Mouse (Mus musculus): ENCODE results near the gene Odf3.

The Odf3 gene

DNA sequence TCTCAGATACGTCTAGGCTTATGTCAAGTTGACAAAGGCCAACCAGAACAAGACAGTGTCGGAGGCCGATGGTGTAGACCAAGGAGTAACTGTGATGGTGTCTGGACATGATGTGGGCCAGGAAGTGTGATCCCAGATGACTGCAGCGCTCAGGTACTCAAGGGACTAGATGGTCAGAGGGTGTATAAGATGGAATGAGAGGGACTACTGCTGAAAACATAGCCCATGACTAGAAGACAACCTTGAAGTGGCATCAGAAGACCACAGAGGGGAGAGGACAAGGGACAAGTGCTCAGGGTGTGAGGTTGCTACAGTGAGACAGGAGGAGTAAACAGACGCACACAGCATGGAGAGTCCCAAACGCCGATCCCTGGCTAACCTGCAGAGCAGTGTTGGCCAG lies 3.8 kb upstream of the Odf3 start:
- in situ Hi-C loops (cut with MboI; ENCODE audit: low sequenced_read_pairs): loop anchor here (5.0 kb wide), 2 partner anchors 58 to 208 kb away; partner anchors contain the start of gene Cox8b

DNA sequence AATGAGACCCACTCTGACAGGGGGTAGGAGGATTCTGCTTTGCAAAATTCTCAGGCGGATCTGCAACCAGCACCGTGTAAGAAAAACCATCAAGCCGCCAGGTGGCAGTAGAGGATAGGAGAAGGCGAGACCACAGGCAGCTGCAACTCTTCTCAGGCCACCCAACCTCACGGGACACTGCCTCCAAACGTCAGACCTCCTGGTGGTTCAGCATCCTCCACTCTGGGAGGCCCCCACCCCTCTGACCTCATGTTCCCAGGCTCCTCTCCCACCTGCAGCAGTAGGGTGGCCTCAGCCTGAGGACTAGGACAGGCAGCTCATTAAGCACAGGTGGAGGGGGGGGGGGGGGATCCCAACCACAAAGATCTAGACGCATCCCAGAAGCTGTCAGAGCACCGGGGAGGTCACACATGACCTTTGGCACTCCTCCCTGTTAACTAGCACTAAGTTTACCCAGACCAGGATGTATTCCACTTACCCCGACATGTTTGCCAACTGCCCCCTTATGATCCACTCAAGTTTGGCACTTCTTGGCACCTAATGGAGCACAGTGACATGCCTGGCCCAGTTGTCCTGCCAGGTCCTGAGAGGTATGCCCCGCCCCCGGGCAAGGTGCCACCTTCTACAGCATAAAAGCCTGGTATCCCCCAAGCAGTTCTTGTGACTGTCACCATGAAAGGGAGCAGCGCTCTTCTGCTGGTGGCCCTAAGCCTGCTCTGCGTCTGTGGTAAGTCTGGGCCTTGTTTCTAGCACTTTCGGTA lies 2.5 kb upstream of the Odf3 start, which contains the start of gene Scgb1c1:
Scgb1c1 (plus strand) TSS at position 643 of the 761 bp plus-strand sequence.
- in situ Hi-C loops (cut with MboI; ENCODE audit: low sequenced_read_pairs): loop anchor here (5.0 kb wide), 2 partner anchors 57 to 207 kb away; partner anchors contain the start of gene Cox8b

DNA sequence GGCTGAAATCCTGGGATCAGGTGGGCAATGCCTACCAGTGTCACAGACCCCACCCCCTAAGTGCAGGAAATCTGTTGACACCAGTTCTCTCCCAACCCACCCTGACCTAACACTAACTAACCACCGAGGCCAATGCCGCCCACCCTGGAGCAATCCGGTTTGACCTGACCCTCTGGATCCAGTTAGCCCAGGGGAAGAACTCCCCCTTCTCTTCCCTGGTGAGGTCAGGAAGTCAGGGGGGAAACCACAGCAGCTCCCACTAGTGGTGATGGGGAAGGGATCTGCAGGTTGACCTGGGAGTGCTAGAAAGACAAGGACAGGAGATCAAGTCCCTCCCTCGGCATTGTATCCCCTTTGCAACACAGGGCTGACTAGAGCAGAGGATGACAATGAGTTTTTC lies 1.9 kb upstream of the Odf3 start:
- in situ Hi-C loops (cut with MboI; ENCODE audit: low sequenced_read_pairs): no loop called here

DNA sequence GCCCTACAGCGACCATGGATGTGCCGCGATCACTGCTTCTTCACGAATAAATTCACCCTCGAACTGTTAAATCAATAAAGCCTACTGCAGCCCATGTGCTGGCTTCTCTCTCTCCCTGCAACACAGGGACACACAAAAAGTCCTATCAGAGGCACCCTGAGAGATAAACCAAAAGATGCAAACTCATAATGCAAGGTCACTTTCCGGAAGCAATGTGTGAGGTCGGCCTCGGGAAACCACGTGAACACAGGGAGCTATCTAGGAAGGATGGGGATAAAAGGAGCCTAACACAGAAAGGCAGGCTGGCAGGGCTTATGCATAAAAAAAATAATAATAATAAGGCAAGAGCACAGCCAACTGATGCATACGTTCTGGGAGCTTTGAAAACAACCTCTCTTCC lies 929 bp upstream of the Odf3 start:
- in situ Hi-C loops (cut with MboI; ENCODE audit: low sequenced_read_pairs): no loop called here

DNA sequence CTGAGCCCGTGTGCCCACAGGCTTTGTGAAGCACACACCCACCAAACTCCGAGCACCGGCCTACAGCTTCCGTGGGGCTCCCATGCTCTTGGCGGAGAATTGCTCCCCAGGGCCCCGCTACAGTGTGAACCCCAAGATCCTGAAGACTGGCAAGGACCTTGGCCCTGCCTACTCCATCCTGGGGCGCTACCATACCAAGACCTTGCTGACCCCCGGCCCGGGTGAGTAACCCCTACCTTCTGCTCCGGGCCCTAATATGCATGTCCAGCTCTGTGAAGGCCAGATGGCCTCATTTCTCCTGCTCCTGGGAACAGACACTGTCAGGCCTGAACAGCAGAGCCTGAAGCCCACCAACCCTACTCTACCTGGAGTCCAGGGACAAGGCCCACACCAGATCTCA lies 986 bp downstream of the Odf3 start:
- in situ Hi-C loops (cut with MboI; ENCODE audit: low sequenced_read_pairs): no loop called here

DNA sequence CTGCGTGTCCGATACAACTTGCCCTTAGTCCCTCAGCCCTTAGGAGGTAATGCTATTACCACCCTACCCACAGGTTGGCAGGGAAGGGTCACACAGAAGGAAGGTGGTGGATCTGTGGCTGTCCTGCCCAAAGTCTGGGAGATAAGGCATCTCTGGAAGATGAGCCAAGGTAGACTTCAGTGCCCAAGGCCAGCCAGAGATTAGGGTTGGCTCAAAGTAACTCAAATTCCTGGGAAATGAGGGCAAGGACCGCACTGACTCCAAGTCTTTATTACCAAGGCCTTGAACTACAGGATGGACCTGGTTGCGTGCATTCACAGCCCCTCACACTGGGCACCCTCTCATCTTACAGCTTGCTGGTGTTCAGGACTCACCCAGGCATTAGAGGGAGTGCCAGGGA lies 4.3 kb downstream of the Odf3 start:
- in situ Hi-C loops (cut with MboI; ENCODE audit: low sequenced_read_pairs): no loop called here

DNA sequence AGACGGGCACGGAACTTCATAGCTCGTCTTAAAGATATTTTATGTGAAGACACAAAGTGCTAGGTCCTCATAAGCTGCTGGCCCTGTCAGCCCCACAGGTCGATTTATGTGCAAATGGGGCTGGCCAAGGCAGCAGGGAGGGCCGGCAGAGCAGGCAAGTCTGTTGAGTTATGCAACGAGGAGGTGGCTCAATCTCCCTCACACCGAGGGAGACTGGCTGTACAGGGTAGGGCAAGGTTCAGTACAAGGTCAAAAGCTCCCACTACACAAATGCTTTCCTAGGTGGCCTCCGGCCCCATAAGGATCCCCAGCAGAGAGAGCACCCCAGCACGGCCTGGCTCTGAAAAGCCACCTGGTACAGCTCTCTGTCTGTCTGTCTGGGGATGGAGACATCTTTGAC lies 5.8 kb downstream of the Odf3 start:
- in situ Hi-C loops (cut with MboI; ENCODE audit: low sequenced_read_pairs): no loop called here

DNA sequence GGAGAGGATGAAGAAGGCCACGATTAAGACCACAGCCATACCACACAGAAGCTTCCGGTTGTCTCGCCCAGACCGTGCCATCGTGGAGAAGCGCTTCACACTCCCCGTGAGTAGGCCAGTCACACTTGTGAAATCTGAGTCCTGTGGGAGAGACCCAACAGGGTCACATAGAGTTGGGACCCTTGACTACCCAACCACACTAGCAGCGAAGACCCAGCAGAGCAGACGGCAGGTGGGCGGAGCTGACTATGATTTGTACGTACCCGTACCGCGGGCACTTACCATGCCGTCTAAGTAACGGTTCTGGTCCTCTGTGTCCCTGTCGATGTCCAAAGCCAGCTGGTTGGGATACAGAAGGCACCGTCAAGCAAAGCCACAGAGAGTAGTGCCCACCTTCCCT lies 6.9 kb downstream of the Odf3 start:
- in situ Hi-C loops (cut with MboI; ENCODE audit: low sequenced_read_pairs): no loop called here

DNA sequence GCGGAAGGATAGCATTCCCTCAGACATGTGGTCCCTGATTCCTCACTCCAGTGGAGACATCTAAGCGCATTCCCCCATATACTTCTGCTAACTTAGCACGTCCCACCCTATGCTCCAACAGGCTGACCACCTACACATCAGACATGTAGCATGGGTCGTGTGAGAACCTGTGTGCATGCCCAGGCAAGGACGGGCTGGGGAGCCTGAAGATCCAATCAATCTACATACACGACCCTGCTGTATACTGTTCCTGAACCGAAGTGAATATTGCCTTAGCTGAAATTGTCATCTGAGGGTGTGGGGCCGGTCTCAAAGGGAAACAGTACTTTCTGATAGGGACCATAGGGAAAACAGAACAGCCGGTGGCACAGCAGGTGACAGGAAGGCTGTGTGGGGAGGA lies 7.6 kb downstream of the Odf3 start:
- in situ Hi-C loops (cut with MboI; ENCODE audit: low sequenced_read_pairs): no loop called here

DNA sequence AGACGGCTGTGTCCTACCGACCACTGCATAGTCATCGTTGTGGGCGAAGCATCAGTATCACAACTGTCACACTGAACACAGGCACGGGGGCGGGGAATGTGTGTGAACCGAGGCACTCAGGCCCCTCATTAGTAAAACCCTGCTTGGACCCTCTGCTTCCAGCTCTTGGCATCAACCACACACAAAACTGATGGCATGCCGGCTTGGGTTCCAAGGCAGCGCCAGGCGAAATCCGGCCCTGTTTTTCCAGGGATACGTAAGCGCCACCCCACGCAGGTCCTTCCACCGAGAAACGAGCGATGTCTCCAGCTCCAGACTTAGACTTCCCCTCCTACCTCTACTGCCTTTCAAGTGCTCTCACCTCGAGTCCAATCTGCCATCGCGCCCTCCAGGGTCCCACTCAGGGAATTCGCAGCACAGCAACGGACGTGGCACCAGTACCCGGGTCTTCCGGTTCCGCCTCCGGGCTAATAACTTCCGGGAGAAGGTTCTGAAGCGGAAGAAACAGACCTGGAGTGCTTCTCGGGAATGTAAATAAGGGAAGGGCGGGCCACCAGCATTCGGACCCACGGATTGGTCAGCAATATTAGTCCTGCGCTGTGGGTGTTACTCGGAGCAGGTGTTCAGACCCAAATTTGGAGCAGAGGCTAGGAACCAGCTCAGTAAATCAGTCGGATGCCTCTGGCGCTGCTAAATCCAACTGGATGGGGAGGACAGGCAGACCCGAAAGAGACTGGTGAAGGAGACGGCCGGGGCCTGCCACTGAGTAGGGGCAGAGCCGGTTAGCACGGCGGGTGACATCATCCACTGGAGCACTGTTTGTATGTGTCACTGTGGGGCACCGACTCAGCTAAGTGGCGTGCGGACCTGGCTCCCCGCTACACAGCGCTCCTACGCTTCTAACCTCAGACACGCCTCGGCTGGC lies 8.5 kb downstream of the Odf3 start, which contains the start of gene Gm45785:
Gm45785 (minus strand) TSS at position 472 of the 925 bp plus-strand sequence.
- in situ Hi-C loops (cut with MboI; ENCODE audit: low sequenced_read_pairs): no loop called here

DNA sequence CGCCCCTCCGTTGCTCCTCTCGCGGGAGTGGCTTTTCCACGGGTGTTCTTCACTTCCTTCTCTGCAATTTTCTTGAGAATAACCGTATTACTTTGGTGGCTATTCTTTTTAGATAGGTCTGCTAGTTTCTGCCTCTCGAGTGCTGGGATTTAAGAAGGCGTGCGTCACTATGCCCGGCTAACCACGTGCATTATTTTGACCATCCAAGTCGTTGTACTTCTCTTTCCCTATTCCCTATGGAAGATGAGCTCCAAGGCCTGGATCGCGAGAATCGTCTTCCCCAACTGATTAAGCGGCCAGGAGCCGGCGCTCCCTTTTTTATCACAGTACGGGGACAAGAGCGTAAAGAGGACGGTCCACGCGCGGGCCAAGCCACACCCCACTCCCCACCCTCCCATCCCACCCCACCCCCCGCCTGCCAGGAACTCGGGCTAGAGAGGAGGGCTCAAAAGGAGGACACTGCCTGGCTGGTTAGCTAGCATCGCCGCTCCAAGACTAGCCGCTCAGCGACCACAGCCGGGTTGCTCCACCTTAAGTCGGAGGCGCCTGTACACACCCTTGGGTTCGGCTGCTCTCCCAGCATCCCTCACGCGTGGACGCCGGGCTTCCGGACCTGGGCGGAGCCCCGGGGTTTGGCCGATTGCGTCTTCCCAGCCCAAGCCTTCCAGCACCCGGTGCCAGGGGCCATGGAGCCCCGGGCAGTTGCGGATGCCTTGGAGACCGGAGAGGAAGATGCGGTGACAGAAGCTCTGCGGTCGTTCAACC lies 9.4 kb downstream of the Odf3 start, which contains the start of gene Ric8a:
Ric8a (plus strand) TSS at position 173 of the 765 bp plus-strand sequence.
- in situ Hi-C loops (cut with MboI; ENCODE audit: low sequenced_read_pairs): no loop called here

DNA sequence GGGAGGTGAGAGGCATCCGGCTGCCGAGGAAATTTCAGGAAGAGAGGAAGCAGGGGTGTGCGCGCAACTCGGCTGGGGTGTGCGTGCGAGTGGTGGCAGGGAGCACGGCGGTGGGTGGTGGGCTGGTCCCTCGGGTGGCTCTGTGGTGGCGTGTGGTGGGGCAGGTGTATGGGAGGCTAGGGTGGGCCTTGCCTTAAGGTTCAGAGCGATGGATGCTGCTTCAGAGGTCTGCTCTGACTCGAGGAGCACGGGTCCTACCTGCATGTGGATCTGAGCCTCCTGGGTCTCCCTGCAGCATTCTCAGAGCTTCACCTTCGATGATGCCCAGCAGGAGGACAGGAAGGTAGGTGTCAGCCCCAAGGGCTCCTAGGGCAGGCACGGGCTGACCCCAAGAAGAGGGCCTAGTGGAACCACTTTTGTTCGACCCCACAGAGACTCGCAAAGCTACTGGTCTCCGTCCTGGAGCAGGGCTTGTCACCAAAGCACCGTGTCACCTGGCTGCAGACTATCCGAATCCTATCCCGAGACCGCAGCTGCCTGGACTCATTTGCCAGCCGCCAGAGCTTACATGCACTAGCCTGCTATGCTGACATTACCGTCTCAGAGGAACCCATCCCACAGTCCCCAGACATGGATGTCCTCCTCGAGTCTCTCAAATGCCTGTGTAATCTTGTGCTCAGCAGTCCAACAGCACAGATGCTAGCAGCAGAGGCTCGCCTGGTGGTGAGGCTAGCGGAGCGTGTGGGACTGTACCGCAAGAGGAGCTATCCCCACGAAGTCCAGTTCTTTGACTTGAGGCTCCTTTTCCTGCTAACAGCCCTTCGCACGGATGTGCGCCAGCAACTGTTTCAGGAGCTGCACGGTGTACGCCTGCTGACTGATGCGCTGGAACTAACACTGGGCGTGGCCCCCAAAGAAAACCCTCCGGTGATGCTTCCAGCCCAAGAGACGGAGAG lies 10.2 kb downstream of the Odf3 start, which contains the start of gene Bet1l:
Bet1l (minus strand) TSS at position 28 of the 956 bp plus-strand sequence.
- in situ Hi-C loops (cut with MboI; ENCODE audit: low sequenced_read_pairs): no loop called here

DNA sequence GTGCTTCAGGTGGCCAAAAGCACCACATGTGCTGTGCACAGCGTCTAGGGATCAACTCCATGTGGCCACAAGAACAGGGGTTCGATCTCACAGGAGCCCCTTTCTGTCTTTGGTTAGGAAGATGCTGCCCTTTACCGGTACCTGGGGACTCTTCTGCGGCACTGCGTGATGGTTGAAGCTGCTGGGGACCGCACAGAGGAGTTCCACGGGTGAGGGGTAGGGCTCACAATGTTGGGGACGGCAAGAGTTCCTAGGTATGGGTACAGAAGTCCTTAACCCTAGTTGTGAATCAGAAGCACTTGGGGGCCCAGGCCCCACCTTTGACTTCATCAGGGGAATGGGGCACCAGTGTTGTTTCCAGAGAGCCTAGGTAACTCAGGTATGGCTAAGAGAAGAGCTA lies 11.1 kb downstream of the Odf3 start:
- in situ Hi-C loops (cut with MboI; ENCODE audit: low sequenced_read_pairs): no loop called here

DNA sequence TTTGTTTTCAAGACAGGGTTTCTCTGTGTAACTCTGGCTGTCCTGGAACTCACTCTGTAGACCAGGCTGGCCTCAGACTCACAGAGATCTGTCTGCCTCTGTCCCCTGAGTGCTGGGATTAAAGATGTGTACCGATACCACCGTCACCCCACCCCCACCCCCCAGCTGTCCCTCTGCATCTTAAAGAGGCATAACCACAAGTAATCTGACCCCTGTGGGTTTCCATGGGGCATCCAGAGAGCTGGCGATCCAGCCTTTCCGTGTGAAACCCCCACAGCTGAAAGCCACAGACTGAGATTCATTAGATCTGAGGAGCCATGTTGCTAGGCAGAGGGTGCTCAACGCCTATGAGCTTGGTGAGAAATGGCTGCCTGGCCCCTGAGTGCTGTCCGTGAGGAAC lies 12.4 kb downstream of the Odf3 start:
- in situ Hi-C loops (cut with MboI; ENCODE audit: low sequenced_read_pairs): no loop called here

DNA sequence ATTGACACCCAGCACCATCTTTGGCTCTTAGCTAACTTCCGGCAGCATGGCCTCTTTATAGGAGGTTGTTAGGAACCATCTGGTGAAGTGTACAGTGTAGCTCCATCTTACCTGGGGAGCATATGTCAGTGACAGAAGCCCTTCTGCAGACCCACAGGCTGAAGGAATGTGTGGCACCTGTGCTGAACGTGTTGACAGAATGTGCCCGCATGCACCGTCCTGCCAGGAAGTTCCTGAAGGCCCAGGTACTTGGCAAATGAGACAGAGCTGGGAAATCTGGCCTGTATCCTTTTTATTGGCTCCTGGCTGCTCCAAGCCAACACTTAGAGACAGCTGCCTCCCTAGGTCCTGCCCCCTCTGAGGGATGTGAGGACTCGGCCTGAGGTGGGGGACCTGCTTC lies 13.1 kb downstream of the Odf3 start:
- in situ Hi-C loops (cut with MboI; ENCODE audit: low sequenced_read_pairs): no loop called here

DNA sequence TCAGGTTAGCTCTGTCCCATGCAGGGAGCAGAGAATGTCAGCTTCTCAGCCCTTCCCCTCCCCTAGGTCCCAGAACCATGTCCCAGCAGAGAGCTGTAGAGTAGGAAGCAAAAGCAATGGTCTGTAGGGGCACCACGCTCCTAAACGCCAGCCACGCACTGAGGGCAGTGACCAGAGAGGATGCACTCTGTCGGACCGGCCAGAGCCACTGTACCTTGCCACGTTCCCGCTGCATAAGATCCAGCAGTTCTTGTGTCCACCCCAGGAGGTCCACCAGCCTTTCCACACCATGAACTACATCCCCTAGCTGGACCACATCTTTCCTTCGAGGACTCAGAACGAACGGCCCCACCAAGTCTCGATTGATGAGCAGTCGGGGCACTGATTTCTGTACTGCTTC lies 17.2 kb downstream of the Odf3 start:
- in situ Hi-C loops (cut with MboI; ENCODE audit: low sequenced_read_pairs): no loop called here

DNA sequence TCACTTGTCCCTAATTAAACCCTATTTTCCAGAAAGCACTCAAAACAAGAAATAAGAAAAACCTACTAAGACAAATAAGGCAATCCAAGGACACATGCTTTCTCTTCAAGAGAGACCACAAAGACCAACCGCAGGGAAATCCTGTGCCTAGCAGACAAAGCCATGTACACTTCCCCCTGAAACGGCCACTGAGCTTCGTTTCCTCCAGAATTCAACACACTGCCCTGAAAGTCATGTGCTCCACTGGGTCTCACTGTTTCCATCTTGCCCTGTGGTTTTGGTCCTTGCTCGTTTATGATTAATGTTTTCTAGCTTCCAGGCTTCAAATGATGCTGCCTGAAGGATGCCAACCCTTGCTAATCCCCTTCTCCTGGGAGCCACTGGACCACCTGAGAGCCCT lies 26.6 kb downstream of the Odf3 start:
- in situ Hi-C loops (cut with MboI; ENCODE audit: low sequenced_read_pairs): no loop called here

DNA sequence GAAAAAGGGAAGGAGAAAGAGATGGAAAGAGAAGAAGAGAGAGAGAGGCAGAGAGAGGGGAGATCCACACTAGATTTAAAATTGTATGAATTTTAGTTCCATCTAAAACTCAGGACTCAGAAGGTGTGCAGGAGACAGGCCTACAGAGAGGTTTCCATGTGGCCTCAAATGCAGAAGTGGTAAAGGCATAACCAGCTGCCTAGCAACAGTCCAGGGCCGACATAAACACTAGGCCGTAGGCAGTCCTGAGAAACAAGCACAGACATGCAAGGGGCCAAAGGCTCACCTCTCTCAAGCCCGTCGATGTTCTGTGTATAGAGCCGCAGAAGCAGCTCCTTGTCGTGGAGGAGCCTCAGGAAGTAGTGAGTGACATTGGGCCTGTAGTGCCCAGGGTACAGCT lies 29.8 kb downstream of the Odf3 start:
- in situ Hi-C loops (cut with MboI; ENCODE audit: low sequenced_read_pairs): no loop called here

DNA sequence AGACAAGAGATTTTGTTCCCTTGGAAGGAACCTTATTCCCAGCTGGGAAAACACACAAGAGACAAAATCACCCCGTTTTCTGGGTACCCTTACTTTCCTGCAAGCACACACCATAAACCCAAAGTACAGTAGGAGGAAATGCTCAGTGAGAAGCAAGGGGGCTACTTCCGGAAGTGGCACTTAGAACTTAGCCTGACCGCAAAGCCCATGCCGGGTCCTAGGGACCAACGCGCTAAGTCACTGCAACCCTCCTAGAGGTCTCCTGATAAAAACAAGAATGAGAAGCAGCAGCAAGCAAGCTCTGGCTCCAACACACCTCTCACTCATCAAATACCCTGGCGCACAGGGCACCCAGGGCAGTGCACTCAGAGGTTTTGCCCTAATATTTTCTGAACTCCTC lies 31.8 kb downstream of the Odf3 start:
- in situ Hi-C loops (cut with MboI; ENCODE audit: low sequenced_read_pairs): no loop called here

DNA sequence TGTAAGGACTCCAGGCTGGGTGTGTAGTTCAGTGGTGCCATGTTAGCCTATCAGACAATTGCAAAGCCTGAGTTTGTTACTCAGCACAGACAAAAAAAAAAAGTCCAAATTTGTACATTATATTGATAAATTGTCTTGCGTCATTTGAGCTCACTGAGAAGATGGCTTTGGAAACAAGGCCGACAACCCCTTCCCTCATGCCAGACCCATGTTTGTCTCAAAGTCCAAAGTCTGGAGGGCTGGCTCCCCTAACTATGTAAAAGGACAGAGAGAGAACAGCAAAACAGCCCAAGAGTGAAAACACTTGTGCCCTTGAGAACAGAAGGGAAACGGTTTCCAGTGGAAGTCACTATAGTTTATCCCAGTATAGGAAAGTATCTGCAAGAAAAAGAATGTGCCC lies 32.8 kb downstream of the Odf3 start:
- in situ Hi-C loops (cut with MboI; ENCODE audit: low sequenced_read_pairs): no loop called here
